Mouse (Mus musculus): ENCODE data around the gene Btbd1.
A peak's percentile ranks its signal among the peaks of the same experiment; 100 is the strongest.

Gene Btbd1

GRCm38 (mm10) chr7:81829379-81829894 is at the start of gene Btbd1:
Btbd1 (minus strand) TSS chr7:81829431.
- DNase-seq (ENCODE audit: low read depth in 1 of 2, low spot score in 2 of 2), result peak; percentile 30 to 59

- no peak for DNase-seq (ENCODE audit: low read depth in 1 of 2, low spot score in 2 of 2)
These were observed 46.1 kb upstream of the Btbd1 start for GRCm38 (mm10) chr7:81875372-81875771.

- DNase-seq (ENCODE audit: low read depth in 1 of 2, low spot score in 2 of 2), result no peak
These were observed 45.4 kb upstream of the Btbd1 start for GRCm38 (mm10) chr7:81874636-81875035.

- DNase-seq (ENCODE audit: low read depth in 1 of 2, low spot score in 2 of 2), result no peak
These were observed 44.6 kb upstream of the Btbd1 start for GRCm38 (mm10) chr7:81873807-81874206.

- no peak for DNase-seq (ENCODE audit: low read depth in 1 of 2, low spot score in 2 of 2)
These were observed 43.3 kb upstream of the Btbd1 start for GRCm38 (mm10) chr7:81872493-81873013.

GRCm38 (mm10) chr7:81868158-81868557 is 38.9 kb upstream of the Btbd1 start:
- DNase-seq (ENCODE audit: low read depth in 1 of 2, low spot score in 2 of 2), result peak in 1 of 2 experiments; percentile 25

- DNase-seq (ENCODE audit: low read depth in 1 of 2, low spot score in 2 of 2), result no peak
These were observed 38.1 kb upstream of the Btbd1 start for GRCm38 (mm10) chr7:81867231-81867930.

GRCm38 (mm10) chr7:81865937-81866336 is 36.7 kb upstream of the Btbd1 start:
- DNase-seq (ENCODE audit: low read depth in 1 of 2, low spot score in 2 of 2), result no peak

GRCm38 (mm10) chr7:81864552-81864951 is 35.3 kb upstream of the Btbd1 start:
- no peak for DNase-seq (ENCODE audit: low read depth in 1 of 2, low spot score in 2 of 2)

GRCm38 (mm10) chr7:81862587-81863583 is 33.7 kb upstream of the Btbd1 start:
- peak; percentile 26 to 57 for DNase-seq (ENCODE audit: low read depth in 1 of 2, low spot score in 2 of 2)

- DNase-seq (ENCODE audit: low read depth in 1 of 2, low spot score in 2 of 2), result no peak
These were observed 32.7 kb upstream of the Btbd1 start for GRCm38 (mm10) chr7:81861921-81862320.

GRCm38 (mm10) chr7:81861461-81861860 is 32.2 kb upstream of the Btbd1 start:
- no peak for DNase-seq (ENCODE audit: low read depth in 1 of 2, low spot score in 2 of 2)

- DNase-seq (ENCODE audit: low read depth in 1 of 2, low spot score in 2 of 2), result no peak
These were observed 31.8 kb upstream of the Btbd1 start for GRCm38 (mm10) chr7:81860996-81861395.

GRCm38 (mm10) chr7:81860071-81860470 is 30.8 kb upstream of the Btbd1 start:
- peak; percentile 49 to 68 for DNase-seq (ENCODE audit: low read depth in 1 of 2, low spot score in 2 of 2)

- DNase-seq (ENCODE audit: low read depth in 1 of 2, low spot score in 2 of 2), result peak in 1 of 2 experiments; percentile 45
These were observed 29.9 kb upstream of the Btbd1 start, which contains the start of gene Tm6sf1 for GRCm38 (mm10) chr7:81858968-81859721. Tm6sf1 (plus strand) TSS chr7:81859001.

- DNase-seq (ENCODE audit: low read depth in 1 of 2, low spot score in 2 of 2), result no peak
These were observed 29.0 kb upstream of the Btbd1 start for GRCm38 (mm10) chr7:81858236-81858635.

- peak; percentile 28 to 37 for DNase-seq (ENCODE audit: low read depth in 1 of 2, low spot score in 2 of 2)
These were observed 27.0 kb upstream of the Btbd1 start for GRCm38 (mm10) chr7:81856221-81856620.

GRCm38 (mm10) chr7:81855694-81856093 is 26.5 kb upstream of the Btbd1 start, which contains the start of gene Gm10160:
Gm10160 (minus strand) TSS chr7:81855794.
- no peak for DNase-seq (ENCODE audit: low read depth in 1 of 2, low spot score in 2 of 2)

GRCm38 (mm10) chr7:81854568-81855307 is 25.5 kb upstream of the Btbd1 start:
- peak; percentile 48 to 54 for DNase-seq (ENCODE audit: low read depth in 1 of 2, low spot score in 2 of 2)

GRCm38 (mm10) chr7:81851706-81852105 is 22.5 kb upstream of the Btbd1 start:
- DNase-seq (ENCODE audit: low read depth in 1 of 2, low spot score in 2 of 2), result no peak

Measured in monocyte, adult 2 months (primary cell).